Mouse (Mus musculus) retina, postnatal 7 days (tissue): ENCODE measurements at regions not wholly inside any gene's neighbourhood (a gene's known extent, or its start where the extent isn't known, plus 50 kb on each side); places are given as distances from the start of the nearest gene placed in this dataset.

Experiments
- DNase-seq: peaks from one replicate; pipeline ENCODE4 v3.0.0-alpha.2; 2012; ENCODE audit warnings: low read depth, low spot score

DNA sequence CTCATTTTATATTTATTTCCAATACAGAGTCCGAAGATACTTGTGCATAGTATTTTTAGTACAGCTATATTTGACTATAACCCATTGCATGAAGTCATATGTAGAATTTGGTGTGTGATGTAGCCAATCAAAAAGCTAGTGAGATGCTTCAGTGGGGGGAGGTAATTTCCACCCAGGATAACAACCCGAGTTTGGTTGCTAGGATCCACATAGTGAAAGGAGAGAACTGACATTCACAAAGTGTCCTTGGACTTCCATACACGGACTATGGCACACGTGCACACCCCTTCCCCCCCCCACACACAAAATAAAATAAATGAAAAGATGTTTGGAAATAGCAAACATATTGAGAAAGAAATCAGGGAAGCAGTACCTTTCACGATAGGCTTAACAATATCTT lies 137.2 kb downstream of the Gm815 start:
- no peak for DNase-seq

DNA sequence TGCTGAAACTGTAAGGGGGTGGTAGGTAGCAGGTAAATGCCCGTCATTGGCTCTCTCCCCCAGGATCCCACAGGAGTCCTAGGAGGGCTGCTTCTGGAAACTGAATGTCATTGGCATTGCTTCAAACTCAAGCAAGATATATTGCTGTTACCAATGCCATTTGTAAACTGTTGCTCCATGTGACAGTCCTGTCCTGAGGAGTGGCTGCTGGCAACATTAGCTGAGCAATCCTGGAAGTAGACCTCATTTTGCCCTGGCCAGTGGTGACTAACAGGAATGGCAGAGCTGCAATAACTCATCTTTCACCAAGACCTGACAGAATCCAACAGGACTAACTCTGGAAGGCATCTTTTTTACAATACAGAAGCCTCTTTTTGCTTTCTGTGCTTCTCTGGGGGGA lies 143.2 kb downstream of the Gm815 start:
- no peak for DNase-seq

DNA sequence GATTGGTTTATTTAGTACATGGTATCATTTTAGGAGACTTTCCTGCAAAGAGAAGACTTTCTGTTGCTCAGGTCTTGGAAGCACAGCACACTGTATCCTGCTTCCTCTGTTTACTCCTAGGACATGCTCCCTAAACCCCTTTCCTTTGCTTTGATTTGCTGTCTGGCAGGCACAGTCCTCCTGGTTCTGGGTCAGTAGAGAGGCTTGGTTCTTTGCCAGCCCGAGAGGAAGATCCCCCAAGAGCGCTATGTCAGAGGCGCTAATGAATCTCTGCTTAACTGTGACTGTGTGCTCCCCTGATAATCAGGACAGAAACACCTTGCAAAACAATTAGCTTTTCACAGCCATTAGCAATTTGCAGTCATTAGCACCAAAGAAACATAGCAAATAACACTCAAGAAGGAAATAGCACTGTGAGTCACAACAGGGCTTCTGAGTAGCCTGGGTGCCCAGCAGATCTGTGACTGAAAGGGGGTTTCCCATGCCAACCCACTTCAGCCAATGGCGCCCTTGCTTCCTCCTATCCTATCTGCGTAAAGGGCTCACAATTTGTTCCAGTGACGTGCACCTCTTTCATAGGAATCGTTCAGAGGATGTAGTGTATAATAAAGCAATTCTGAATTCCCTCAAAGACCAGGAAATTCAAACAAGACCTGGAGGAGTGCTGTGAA lies 145.5 kb downstream of the Gm815 start:
- DNase-seq, result no peak

DNA sequence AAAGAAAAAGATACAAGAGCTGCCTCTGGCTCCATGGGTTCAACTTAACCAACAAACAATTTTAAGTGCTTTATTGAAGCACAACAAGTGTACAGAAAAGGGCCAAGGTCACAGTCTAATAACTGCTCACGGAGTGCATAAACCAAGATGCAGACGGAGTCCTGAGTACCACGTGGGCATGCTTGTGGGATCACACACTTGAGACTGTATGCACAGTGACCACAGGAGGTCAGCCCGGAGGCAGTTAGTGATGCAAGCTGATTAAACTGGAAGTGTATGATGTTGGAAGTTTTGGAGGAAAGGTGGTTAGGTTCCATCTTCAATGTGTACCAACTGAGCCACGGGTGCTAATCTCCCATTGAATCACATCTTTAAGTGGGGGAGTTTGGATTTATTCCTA lies 146.9 kb downstream of the Gm815 start:
- DNase-seq, result no peak

DNA sequence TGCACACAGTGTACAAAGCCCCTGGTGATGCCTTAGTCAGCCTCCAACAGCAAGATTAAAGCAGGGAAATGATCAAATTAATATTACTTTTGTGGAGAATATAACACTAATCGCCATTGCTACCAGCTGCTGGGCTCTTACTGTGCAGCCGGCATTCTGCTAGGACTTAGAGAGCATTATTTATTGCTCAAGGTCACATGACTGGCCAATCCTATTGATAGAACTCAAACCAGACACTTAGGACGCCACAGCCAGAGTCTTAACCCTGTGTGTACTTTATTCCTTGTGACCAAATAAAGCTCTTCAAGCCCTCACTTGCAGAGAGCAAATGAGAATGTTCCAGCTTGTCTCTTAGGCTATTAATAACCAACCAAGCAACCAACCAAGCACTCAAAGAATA lies 152.6 kb downstream of the Gm815 start:
- peak; percentile 41 for DNase-seq

DNA sequence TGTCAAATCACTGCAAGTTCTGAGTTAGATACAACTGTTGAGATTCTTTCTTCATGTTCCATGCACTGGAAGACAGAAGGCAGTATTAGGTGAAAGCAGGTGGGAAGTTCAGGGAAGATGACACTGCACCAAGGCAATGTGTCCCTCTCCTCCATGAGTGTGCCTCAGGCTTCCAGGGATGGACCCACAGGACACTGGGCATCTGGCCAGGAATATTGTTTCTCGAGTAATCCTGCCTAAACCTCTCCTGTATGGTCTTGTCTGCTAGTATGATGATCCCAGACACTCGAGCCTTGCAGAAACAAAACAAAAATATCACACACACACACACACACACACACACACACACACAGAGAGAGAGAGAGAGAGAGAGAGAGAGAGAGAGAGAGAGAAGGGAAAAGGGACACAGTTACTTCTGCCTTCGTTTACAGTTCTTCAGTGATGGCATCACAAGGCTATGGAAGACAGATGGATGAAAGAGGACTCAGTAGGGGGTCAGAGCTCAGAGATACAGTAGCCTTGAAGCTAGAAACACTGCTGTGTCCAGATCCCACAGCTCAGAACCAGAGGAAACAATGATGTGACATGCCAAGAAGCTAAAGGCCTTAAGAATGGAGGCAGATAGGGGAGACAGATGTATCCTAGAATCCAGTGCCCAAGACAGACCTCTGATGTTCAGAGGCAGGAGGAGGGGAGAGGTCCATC lies 154.8 kb downstream of the Gm815 start:
- DNase-seq, result no peak

DNA sequence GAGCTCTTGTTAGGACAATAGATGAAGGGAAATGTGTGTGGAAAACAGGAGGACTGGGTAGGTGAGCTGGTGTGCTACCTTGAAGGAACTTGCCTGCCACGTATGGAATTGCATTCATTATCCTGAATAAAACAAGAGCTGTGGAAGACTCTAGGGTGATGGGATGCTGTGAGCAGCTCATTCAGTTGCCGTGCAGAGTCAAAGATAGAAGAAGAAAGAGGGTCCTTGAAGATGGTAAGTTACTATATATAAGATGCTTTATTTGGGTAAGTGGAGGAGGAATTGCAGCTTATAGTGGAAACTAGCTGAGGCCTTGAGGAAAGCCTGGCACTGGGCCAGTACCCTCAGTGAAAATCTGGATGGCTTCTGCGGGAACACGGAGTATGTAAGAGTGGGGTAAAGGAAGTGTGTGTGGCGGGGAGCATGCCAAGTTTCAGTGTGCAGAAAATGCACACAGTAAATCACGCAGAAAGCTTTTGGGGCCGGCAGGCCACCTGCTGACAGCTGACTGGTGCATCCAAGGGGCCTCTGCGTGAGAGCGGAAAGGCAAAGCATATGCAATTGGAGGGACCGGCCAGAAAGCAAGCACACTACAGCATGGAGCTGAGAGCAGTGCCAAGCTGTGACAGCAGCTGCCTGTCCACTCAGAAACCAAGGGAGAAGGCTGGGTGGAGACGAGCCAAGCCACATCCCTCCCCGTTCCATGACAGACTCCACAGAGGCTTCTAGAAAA lies 149.7 kb upstream of the Vldlr start:
- DNase-seq, result peak; percentile 40

DNA sequence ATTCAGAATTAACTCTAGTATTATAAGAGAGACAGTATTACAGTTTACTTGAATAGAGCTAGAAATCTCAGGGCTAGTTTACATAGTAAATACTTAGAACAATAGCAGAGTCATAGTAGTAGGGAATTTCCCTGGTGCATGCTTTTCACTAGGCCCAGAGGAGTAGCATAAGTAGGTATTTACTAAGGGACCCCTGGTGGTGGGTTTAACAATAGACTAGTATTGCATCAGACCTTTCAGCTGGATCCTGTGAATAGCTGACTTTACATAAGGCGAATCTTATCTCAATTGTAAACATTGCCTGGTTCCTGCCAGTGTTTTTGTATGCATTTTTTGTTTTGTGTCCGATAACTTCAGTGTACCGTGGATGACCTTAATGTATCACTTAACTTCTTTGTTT lies 143.0 kb upstream of the Vldlr start:
- DNase-seq, result no peak

DNA sequence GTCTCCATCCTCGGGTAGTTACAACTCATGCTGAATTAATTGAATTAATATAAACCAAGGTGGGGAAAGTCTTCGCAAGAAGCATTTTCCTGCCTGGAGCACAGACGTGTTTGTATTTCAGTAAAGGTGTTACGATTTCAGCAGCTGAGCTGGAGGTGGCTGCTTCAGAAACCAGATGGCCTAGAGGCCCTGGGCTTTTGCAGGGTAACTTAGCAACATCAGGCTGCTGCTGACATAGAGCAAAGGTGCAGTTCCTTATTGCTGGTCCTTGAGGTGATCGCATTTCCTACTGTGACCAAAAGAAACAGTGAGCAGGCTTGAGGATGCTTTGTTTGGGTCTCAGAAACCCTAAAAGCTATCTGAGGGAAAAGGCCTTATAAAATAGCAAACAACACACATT lies 141.3 kb upstream of the Vldlr start:
- no peak for DNase-seq

DNA sequence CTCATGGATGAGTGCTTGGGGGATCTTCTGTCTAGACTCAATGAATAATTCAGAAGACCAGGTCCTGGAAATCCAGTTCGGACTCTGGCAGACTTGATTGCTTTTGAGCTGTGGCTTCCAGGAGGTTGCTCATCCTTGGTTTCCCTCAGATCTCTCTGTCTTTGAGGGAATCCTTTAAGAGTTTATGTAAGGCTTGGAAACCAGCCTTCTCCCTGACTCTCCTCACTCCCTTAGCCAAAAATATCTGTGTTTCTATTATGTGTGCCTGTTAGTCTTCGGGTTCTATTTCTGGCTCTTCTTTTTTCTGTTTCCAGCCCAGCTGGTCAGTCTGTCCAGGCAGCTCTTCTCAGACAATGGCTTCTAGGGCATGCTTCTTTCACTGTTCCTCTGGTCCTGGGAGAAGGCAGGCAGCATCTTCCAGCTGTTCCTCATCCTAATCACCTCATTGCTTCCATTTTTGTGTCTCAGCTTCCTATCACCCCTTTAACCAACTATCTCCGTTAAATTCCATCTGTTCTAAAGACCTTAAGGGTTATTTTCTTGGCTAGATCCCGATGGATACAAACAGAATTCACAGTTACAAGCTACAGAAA lies 139.3 kb upstream of the Vldlr start:
- DNase-seq, result no peak

DNA sequence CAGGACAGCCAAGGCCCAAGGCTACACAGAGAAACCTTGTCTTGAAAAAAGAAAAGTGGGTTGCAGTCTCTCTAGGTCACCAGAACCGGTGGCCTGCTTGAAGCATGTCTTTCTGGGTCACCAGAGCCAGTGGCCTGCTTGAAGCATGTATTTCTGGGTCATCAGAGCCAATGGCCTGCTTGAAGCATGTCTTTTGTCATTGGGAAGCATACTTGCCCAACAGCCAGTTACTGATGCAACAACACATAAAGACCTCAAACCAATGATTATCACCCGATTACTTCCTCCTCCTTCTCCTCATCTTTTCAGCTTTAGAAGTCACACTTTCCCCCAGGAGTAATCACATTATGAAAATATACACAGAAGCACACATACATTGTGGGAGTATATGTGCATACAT lies 128.9 kb upstream of the Vldlr start:
- DNase-seq, result no peak

DNA sequence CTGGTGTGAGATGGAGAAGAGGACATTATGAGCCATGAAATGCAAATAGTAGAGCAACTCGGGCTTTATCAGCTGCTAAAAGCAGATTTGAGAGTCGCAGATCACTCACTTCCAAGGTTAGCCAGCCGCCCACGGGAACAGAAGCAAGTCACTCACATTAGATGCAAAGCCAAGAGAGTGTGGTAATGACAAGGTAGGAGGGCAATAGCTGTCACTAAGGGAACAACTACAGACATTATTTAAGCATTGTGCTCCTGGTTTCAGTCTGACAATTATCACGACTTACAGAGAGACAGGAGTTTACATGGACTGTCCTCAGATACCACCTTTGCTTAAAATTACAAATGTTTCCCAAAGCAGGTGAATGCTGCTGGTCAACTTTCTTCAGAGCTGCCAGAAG lies 128.5 kb upstream of the Vldlr start:
- DNase-seq, result no peak

DNA sequence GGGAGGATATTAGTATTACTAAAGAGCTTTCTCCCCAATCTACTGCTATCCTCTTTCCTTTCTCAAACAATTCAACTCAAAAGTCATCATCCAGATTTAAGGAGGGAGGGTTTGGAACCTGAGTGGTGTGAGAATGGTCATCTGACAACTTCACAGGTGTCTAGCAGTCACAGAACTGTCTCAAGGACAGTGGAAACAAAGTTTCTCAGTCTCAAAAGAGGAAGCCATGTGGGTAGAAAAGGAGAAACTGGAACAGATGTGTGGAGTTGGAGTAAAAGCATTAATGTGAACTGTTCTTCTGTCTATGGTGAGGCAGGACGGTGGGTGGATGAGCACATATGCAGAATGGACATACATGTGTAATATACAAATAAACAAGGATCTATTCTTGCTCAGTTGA lies 127.2 kb upstream of the Vldlr start:
- no peak for DNase-seq

DNA sequence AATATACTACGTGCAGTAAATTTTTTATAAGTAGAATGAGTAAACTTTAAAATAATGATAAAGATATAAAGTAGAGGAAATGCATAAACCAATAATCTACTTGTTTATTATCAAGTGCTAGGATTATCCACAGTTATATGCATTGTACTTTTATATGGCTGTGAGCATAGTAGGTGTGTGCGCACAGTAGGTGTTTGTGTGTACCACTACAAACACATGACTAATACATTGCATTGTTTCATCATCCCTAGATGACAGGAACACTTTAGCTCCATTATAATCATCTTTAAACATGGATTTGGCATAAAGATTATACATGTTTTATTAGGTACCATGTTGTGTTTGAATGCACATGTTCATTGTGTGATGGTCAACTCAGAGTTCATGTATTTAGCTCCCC lies 124.7 kb upstream of the Vldlr start:
- DNase-seq, result no peak

DNA sequence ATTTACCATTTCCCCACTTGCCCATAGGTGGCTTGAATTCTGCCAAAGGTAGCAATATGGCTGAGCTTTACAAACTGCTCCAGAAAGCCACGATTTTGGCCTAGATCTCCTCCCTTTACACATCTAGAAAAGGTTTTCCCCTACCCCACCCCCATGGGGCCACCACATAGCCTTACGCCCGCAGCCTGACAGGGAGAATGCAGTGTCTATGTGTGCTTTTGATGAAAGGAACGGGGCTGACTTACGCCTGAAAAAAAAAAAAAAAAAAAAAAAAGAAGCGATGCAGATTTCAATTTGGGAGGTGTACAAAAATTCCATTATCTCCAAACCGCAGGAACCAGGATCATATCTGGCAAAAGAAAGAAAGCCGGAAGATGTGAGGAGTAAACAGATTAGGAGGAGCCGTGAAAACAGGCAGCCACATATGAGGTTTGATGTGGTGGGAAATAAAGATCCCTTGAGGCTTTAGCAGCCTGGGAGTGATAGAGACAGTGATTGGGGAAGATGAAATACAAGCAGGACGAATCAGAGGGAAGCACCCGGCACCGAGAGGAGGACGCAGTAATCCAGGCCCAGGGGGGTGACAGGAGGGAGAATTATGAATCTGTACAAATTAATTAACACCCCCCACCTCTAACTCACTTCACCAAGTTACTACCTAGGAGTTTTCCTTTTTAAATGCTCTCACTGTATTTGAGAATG lies 121.4 kb upstream of the Vldlr start:
- DNase-seq, result no peak

DNA sequence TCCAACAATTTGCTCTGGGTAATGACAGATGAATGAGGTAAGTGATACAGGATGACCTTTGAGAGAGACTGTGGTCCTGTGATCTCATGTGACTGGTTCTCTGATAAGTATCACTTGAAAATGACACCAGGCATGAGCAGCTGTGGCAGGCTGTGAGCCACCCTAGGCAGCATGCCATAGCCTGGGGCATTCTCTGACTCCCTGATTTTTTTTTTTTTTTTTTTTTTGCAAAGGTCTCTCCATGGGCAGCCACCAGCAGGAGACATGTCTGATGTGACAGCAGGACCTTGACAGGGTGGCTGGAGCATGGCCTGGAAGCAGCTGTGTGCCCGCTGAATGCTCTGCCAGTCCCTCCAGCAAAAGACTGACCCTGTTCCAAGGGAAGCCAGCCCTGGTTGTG lies 116.4 kb upstream of the Vldlr start:
- DNase-seq, result peak; percentile 4

DNA sequence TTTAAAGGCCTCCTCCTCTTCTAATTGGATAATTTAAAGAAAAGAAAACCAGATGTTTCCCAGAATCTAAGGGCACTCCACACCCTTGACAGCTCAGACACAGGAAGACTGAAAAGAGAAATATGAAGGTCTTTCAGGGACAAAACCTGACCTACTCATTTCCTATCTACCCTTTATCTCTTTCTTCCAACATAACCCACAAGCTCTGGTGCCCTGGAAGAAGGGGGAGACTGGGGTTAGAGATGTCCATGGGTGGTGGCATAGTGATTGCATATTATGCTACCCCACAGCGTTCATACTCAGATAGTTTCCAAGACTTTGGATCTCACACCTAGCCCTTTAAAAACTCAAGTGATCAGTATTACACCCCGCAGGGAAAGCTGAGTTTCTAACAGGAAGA lies 105.8 kb upstream of the Vldlr start:
- DNase-seq, result no peak

DNA sequence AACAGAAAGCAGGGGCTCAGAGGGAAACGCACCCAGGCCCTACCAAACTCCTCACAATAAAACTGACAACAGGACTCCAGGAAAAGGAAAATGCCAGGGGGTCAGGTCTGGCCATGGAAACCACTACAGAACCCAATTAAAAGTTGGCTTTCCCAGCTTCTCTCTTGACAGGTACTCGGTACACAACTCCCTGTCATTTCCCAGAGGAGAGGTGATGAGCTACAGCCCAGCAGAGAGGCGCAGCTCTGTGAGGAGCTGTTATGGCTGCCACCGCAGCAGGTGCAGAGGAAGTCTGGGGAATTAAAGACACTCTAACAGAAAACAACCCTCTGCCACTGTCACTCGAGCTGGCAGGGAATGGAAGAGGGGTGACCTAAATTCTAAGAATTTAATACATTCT lies 95.4 kb upstream of the Vldlr start:
- DNase-seq, result no peak

DNA sequence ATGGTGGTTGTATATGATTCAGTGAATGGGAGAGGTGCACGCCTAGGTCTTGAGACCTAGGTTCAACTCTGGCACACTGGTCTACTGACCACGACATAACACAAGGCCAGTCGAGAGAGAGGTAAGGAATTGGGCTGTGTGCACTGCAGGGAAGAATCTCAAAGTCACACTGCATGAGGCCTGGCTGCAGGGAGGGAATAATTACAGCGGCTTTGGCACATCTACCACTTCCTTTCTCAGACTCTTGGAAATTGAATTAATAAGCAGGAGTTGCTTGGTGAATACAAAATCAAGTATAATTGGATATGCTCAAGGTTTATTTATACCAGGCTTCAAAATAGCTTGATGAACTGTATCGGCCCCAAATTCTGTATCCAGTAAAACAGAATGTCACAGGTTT lies 93.9 kb upstream of the Vldlr start:
- no peak for DNase-seq

DNA sequence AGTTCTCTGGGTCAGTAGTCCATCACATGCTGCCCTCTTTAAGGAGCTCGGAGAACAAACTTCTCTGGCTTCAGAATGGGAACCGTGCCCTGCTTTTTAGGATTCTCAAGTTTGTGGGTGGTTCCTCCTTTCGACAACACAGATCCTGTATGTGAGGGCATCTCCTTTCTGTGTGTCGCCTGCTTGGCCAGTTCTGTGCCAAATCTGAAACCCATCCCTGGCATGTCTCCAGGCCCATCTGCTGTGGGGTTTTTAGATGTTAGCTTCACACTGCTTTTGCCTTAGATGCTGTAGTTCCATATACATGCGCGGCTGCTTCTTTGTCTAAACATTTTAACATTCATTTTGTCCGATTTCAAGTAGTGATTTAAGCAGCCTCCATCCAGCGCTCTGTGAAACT lies 93.0 kb upstream of the Vldlr start:
- DNase-seq, result peak; percentile 6

DNA sequence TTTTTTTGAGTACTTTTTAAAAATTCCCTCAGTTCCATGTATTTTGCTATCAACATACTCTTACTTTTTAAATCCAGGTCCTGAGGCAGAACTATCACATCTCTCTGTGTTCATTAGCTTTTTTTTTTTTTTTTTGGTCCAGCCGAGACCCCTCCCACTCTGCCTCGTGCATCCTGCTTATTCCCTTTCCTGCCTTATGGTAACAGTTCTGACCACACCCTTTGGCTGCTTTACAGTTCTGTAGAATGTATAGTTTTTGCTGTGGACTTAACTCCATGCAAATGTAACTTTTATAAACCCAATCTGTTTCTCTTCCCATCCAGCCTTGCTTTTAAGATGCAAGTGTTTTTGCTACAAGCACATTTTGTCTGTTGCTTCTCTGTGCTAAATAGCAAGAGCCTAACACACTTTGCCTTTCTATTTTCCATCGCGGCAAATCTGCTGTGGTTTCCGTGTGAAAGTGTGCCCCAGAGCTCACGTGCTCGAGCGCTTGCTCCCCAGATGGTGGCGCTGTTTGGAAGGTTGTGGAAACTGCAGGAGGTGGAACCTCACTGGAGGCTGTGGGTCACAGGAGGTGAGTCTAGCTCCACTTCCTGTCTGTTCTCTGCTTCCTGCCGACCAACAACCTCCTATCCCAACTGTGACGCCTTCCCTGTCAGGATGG lies 92.3 kb upstream of the Vldlr start:
- DNase-seq, result peak; percentile 27
